Mouse (Mus musculus) ES-E14 (cell line): ENCODE results near the gene Il2rg.

Experiments
- CHD2 ChIP-seq: IDR thresholded peaks from 2 replicates; pipeline ENCODE4 v1.6.1; 2014; ENCODE audit warnings: mild to moderate bottlenecking, low read depth, low read length, inconsistent platforms
- MAFK ChIP-seq: IDR thresholded peaks from 2 replicates; pipeline ENCODE4 v1.6.1; 2014; ENCODE audit warnings: mild to moderate bottlenecking, low read depth, low read length, inconsistent platforms; ENCODE audit not compliant: insufficient read depth
- ZNF384 ChIP-seq: IDR thresholded peaks from 2 replicates; pipeline ENCODE4 v1.6.1; 2012; ENCODE audit warnings: low read depth, low read length, inconsistent platforms

GRCm38 (mm10) chrX:101299473-101300426, 31.7 kb upstream of the Il2rg start:
- TF ChIP-seq CHD2 (no peak), ZNF384 (no peak), MAFK (no peak)
